10 mouse cellular contexts compared by ENCODE assay signal in genomic region chr8:114074122-114074521, GRCm38 (mm10). TPM values are rescaled to one million over a fixed set of nuclear protein-coding genes. Genes with fewer than 3 reads are reported as not detected.
A peak's percentile ranks its signal among the peaks of the same experiment; 100 is the strongest.
DNase-seq lines count a peak whose midpoint lies in the region; ATAC-seq and TF ChIP-seq lines count a peak whose summit lies in the region.
"Had no signal": no experiment of that assay in that cellular context is flagged by ENCODE, and none has a peak within 500 bp of the region (broad histone marks: within the 10 kb centered on the region; RNA-seq: fewer than 3 reads in every experiment).

No protein-coding gene starts in this region.

- H3K4me1 ChIP-seq in midbrain, embryonic 10.5 days = no peaks in the 10 kb centered on the region
- H3K4me1 ChIP-seq in midbrain, embryonic 15.5 days = no peaks in the 10 kb centered on the region
- H3K4me1 ChIP-seq in bone marrow, adult 2 months (ENCODE audit: control insufficient read depth, insufficient read depth, low read length) = no peaks in the 10 kb centered on the region
- no peaks in the 10 kb centered on the region for H3K4me1 ChIP-seq in stomach, postnatal 0 days (replicated peaks; ENCODE audit: control insufficient read depth, insufficient read depth)
- H3K4me1 ChIP-seq: hindbrain, embryonic 15.5 days; neural tube, embryonic 13.5 days had no signal

- H3K27me3 ChIP-seq in midbrain, embryonic 10.5 days (ENCODE audit: low read depth, poor library complexity, severe bottlenecking) = no peaks in the 10 kb centered on the region
- no peaks in the 10 kb centered on the region for H3K27me3 ChIP-seq in midbrain, embryonic 15.5 days (replicated peaks)
- no peaks in the 10 kb centered on the region for H3K27me3 ChIP-seq in stomach, postnatal 0 days (ENCODE audit: control insufficient read depth, insufficient read depth, low read length)
- H3K27me3 ChIP-seq: hindbrain, embryonic 15.5 days; neural tube, embryonic 13.5 days had no signal

- peak; percentile 72 for TF ChIP-seq CTCF in bone marrow, adult 2 months (IDR thresholded peaks at IDR 0.05; ENCODE audit: control insufficient read depth, insufficient read depth, low read length)
- TF ChIP-seq CTCF in stomach, postnatal 0 days (IDR thresholded peaks at IDR 0.05; ENCODE audit: low read depth) = peak; percentile 65

- no peak overlapping the region for H3K9ac ChIP-seq in midbrain, embryonic 15.5 days
- H3K9ac ChIP-seq in stomach, postnatal 0 days (ENCODE audit: low read length) = no peak overlapping the region
- H3K9ac ChIP-seq: hindbrain, embryonic 15.5 days; neural tube, embryonic 13.5 days had no signal

- no peak for ATAC-seq in cerebellum, adult (ENCODE audit: insufficient number of reproducible peaks, low FRiP score, low TSS enrichment)
- no peak for ATAC-seq in midbrain, embryonic 15.5 days (replicated peaks)
- no peak for ATAC-seq in stomach, postnatal 0 days (ENCODE audit: low FRiP score, low TSS enrichment)

- no peak for TF ChIP-seq EP300 in stomach, postnatal 0 days (optimal IDR thresholded peaks at IDR 0.05)

- no peak overlapping the region for H3K27ac ChIP-seq in midbrain, embryonic 10.5 days (replicated peaks)
- no peak overlapping the region for H3K27ac ChIP-seq in midbrain, embryonic 15.5 days
- H3K27ac ChIP-seq in bone marrow, adult 2 months (ENCODE audit: control insufficient read depth, insufficient read depth, low read depth, low read length, poor library complexity) = no peak overlapping the region
- H3K27ac ChIP-seq in stomach, postnatal 0 days (replicated peaks) = no peak overlapping the region
- H3K27ac ChIP-seq: hindbrain, embryonic 15.5 days; neural tube, embryonic 13.5 days had no signal

- TF ChIP-seq POLR2A in bone marrow, adult 2 months (IDR thresholded peaks at IDR 0.05; ENCODE audit: borderline replicate concordance, control insufficient read depth, low read depth, low read length) = no peak

- no peak overlapping the region for H3K4me2 ChIP-seq in midbrain, embryonic 15.5 days
- H3K4me2 ChIP-seq in stomach, postnatal 0 days (replicated peaks; ENCODE audit: low read depth) = no peak overlapping the region
- H3K4me2 ChIP-seq: hindbrain, embryonic 15.5 days; neural tube, embryonic 13.5 days had no signal

- WGBS in midbrain, embryonic 10.5 days = 89% methylated on average over 2 of the region's 2 CpGs
- whole genome bisulfite sequencing in midbrain, embryonic 15.5 days = 81% methylated on average over 2 of the region's 2 CpGs
- WGBS in bone marrow, adult 2 months = 84% methylated on average over 2 of the region's 2 CpGs
- WGBS in stomach, postnatal 0 days = 76% methylated on average over 2 of the region's 2 CpGs

- H3K4me3 ChIP-seq in midbrain, embryonic 10.5 days = no peak overlapping the region
- H3K4me3 ChIP-seq in midbrain, embryonic 15.5 days = no peak overlapping the region
- H3K4me3 ChIP-seq in bone marrow, adult 2 months (replicated peaks; ENCODE audit: control insufficient read depth, low read depth, low read length) = no peak overlapping the region
- no peak overlapping the region for H3K4me3 ChIP-seq in stomach, postnatal 0 days (ENCODE audit: low read depth, low read length)
- H3K4me3 ChIP-seq: hindbrain, embryonic 15.5 days; neural tube, embryonic 13.5 days had no signal

- DNase-seq in cerebellum, adult 18-20 months = peak; percentile 34 to 44
- DNase-seq in midbrain, embryonic 10.5 days (ENCODE audit: low spot score) = peak; percentile 25
- peak; percentile 13 for DNase-seq in kidney, postnatal 10 days
- DNase-seq in stomach, postnatal 0 days (ENCODE audit: low spot score) = no peak
- no peak for DNase-seq in left cerebral cortex, adult 9 months (ENCODE audit: low spot score in 2 of 2)

- H3K9me3 ChIP-seq in midbrain, embryonic 10.5 days (replicated peaks) = no peaks in the 10 kb centered on the region
- H3K9me3 ChIP-seq in midbrain, embryonic 15.5 days = no peaks in the 10 kb centered on the region
- H3K9me3 ChIP-seq in stomach, postnatal 0 days (ENCODE audit: control insufficient read depth, low read length) = no peaks in the 10 kb centered on the region
- H3K9me3 ChIP-seq: hindbrain, embryonic 15.5 days; neural tube, embryonic 13.5 days had no signal

- H3K36me3 ChIP-seq in midbrain, embryonic 10.5 days = no peaks in the 10 kb centered on the region
- no peaks in the 10 kb centered on the region for H3K36me3 ChIP-seq in midbrain, embryonic 15.5 days (replicated peaks)
- no peaks in the 10 kb centered on the region for H3K36me3 ChIP-seq in stomach, postnatal 0 days (ENCODE audit: control insufficient read depth, insufficient read depth, low read length)
- H3K36me3 ChIP-seq: hindbrain, embryonic 15.5 days; neural tube, embryonic 13.5 days had no signal

RNA-seq across cellular contexts. Expression of gene Nudt7, which starts 59.2 kb away (rescaled TPM):
- polyA plus RNA-seq in midbrain, embryonic 10.5 days (2016; fragmentation: Nextera tagmentation; extraction: Ambion mirVana) = 9.6 and 11.2 TPM in 2 replicates
- polyA plus RNA-seq in midbrain, embryonic 15.5 days (2015; fragmentation: Nextera tagmentation; extraction: Ambion mirVana) = 3.4 and 3.7 TPM in 2 replicates
- 6.1 and 17.3 TPM in 2 replicates for polyA plus RNA-seq in bone marrow, adult 2 months (2011; ENCODE audit: insufficient read depth, insufficient read length, low replicate concordance, missing spikeins)
- polyA plus RNA-seq in stomach, postnatal 0 days (2015; fragmentation: Nextera tagmentation; extraction: Ambion mirVana) = 19.9 and 20.4 TPM in 2 replicates

Comparison
In these comparisons a context has a peak if more than half of its experiments do, and no peak if none do; other contexts are left out.
1. DNase-seq: peak in cerebellum, adult 18-20 months (2 of 2), midbrain, embryonic 10.5 days (single experiment) and kidney, postnatal 10 days (single experiment); none in stomach, postnatal 0 days (single experiment) and left cerebral cortex, adult 9 months (0 of 2).